Mouse (Mus musculus) hindbrain, embryonic 15.5 days (tissue): ENCODE measurements around the gene Gm20388. TPM values are rescaled to one million over a fixed set of nuclear protein-coding genes. Genes with fewer than 3 reads are reported as not detected.

Experiments used
- ATAC-seq: fragments of 200-750 bp; cut with Nextera tagmentation; 2 replicates; pipeline ENCODE4 v1.8.0; 2017; ENCODE audit warnings: low read depth, moderate number of reproducible peaks, moderate TSS enrichment; ENCODE audit not compliant: low FRiP score
- H3K27ac ChIP-seq: fragments of 300-500 bp; sonication (generic); replicated peaks from 2 replicates; pipeline ENCODE4 v1.5.1; 2015; ENCODE audit warnings: mild to moderate bottlenecking, inconsistent platforms
- H3K27me3 ChIP-seq: fragments of 300-500 bp; sonication (generic); 2 replicates; pipeline ENCODE4 v1.6.1; 2015; ENCODE audit warnings: control low read depth, inconsistent platforms
- H3K36me3 ChIP-seq: fragments of 300-500 bp; sonication (generic); 2 replicates; pipeline ENCODE4 v1.6.1; 2015; ENCODE audit warnings: control low read depth, inconsistent platforms
- H3K4me1 ChIP-seq: fragments of 300-500 bp; sonication (generic); replicated peaks from 2 replicates; pipeline ENCODE4 v1.6.1; 2015; ENCODE audit warnings: control low read depth, inconsistent platforms
- H3K4me2 ChIP-seq: fragments of 300-500 bp; sonication (generic); 2 replicates; pipeline ENCODE4 v1.6.1; 2015; ENCODE audit warnings: moderate library complexity, mild to moderate bottlenecking, inconsistent platforms
- H3K4me3 ChIP-seq: fragments of 300-500 bp; sonication (generic); 2 replicates; pipeline ENCODE4 v1.5.1; 2015; ENCODE audit warnings: mild to moderate bottlenecking, inconsistent platforms
- H3K9ac ChIP-seq: fragments of 300-500 bp; sonication (generic); 2 replicates; pipeline ENCODE4 v1.6.1; 2015; ENCODE audit warnings: inconsistent platforms
- H3K9me3 ChIP-seq: fragments of 300-500 bp; sonication (generic); 2 replicates; pipeline ENCODE4 v1.6.1; 2016; ENCODE audit warnings: control low read depth, inconsistent platforms
- WGBS: fragments of 180-500 bp; shearing (Covaris S2); methylation state at CpG from one replicate; pipeline ENCODE4 v1.1.7; 2015; 5-methylcytosine and 5-hydroxymethylcytosine counted together
- polyA plus RNA-seq: library from polyadenylated mRNA; unstranded; fragments of >200 nt; fragmentation: Nextera tagmentation; extraction: Ambion mirVana; gene quantifications from 2 replicates; pipeline ENCODE4 v1.2.1, GENCODE M21; 2015

Gene Gm20388
- polyA plus RNA-seq, 1 experiment from 2014 or later, result 5.4 TPM

DNA sequence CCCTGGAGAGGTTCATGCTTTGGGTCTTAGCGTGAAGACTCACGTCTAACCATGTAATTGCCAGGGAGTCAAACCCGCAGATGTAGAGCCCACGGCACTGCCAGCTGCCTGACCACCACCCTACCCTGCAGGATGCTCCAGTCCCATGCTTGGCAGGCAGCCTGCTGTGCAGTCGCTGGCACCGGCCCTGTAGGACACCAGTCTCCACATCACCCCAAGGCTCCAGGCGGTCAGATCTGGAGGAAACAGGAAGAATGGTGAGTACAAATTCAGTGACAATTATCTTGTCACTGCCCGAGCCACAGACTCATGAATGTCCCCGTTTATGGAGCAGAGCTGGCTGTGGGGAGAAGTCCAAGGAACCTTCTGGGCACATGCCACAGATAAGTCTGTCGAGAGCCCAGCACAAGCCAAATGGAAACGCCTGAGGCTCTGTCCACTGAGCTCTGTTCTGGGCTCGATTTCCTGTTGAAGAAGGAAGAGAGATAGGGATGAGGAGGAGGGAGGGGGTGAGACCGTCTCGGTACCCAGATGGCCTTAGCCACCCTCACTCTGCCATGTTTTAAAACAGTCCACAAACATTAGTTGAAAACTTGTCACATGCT, 1006.3 kb downstream of the Gm20388 start:
- 64% methylated on average over 14 of the region's 14 CpGs for WGBS
- Histone ChIP-seq H3K27me3 (no peaks in the 10 kb centered on the region), H3K4me2 (no peak overlapping the region), H3K27ac (no peak overlapping the region), H3K4me1 (no peaks in the 10 kb centered on the region), H3K4me3 (no peak overlapping the region), H3K36me3 (no peaks in the 10 kb centered on the region), H3K9me3 (no peaks in the 10 kb centered on the region), H3K9ac (no peak overlapping the region)
- ATAC-seq, result no peak

DNA sequence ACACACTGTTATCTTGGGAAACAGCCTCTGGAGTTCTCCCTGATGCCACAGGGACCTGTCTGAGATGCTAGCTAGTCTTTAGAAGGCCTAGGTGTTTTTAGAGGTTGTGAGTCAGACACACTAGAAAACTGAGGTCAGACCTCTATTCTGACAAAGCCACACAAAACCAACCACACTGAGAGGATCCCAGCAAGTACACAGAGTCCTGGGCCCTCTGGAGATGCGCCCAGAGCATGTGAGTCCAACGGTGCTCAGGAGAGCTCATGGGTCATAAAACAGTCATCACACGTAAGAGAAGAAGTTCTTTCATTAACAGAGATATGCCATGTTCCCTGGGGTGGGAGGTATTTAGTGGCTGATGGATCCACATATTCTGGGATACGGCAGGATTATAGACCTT, 1009.9 kb downstream of the Gm20388 start:
- Histone ChIP-seq H3K9ac (no peak overlapping the region), H3K36me3 (no peaks in the 10 kb centered on the region), H3K27ac (no peak overlapping the region), H3K27me3 (no peaks in the 10 kb centered on the region), H3K4me2 (no peak overlapping the region), H3K4me3 (no peak overlapping the region), H3K4me1 (no peaks in the 10 kb centered on the region), H3K9me3 (no peaks in the 10 kb centered on the region)
- no peak for ATAC-seq
- WGBS, result 90% methylated on average over 4 of the region's 4 CpGs

DNA sequence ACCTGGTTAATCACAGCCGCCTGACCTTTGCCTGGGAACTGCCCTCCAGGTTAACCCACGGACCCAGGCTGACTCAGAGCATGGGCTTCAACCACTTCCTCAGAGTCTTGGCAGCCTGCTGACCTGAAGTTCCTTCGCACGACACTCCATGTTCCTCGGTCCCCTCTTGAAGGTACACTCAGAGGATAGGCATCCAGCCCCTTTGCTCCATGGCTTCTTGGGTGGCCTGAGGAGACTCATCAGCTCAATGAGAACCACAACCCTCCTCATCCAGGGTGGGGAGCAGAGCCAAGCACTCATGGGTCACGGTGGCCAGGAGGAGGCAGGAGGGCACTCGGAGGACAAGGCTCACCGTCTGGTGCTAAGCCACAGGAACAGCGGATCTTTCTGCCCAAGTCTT, 1015.6 kb downstream of the Gm20388 start:
- Histone ChIP-seq H3K4me2 (no peak overlapping the region), H3K27me3 (no peaks in the 10 kb centered on the region), H3K4me1 (no peaks in the 10 kb centered on the region), H3K36me3 (no peaks in the 10 kb centered on the region), H3K9ac (no peak overlapping the region), H3K9me3 (no peaks in the 10 kb centered on the region), H3K4me3 (no peak overlapping the region), H3K27ac (no peak overlapping the region)
- ATAC-seq, result no peak
- WGBS, result 91% methylated on average over 9 of the region's 9 CpGs

DNA sequence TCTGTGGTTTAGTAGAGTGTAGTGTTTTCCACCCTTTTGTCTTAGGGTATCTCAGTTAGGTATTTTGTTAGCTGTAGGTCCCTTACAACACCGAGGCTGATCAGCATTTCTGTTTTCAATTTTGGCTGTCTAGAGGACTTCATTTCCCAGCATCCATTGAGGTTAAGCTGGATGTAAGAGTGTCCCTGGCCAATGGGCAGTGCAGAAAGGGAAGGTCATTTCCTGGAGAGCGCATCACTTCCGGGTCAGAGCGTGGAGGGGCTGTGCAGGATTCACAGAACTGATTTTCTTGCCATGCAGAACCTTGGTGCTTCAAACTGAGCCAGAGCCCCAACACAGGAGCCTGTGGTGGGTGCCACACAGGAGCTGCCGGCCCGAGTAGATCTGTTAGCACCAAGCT, 1017.4 kb downstream of the Gm20388 start:
- 88% methylated on average over 6 of the region's 6 CpGs for WGBS
- H3K27ac ChIP-seq, result no peak overlapping the region
- no peaks in the 10 kb centered on the region for H3K9me3 ChIP-seq
- H3K4me1 ChIP-seq, result no peaks in the 10 kb centered on the region
- H3K9ac ChIP-seq, result no peak overlapping the region
- H3K4me2 ChIP-seq, result no peak overlapping the region
- H3K27me3 ChIP-seq, result no peaks in the 10 kb centered on the region
- no peak overlapping the region for H3K4me3 ChIP-seq
- no peak for ATAC-seq
- H3K36me3 ChIP-seq, result no peaks in the 10 kb centered on the region

DNA sequence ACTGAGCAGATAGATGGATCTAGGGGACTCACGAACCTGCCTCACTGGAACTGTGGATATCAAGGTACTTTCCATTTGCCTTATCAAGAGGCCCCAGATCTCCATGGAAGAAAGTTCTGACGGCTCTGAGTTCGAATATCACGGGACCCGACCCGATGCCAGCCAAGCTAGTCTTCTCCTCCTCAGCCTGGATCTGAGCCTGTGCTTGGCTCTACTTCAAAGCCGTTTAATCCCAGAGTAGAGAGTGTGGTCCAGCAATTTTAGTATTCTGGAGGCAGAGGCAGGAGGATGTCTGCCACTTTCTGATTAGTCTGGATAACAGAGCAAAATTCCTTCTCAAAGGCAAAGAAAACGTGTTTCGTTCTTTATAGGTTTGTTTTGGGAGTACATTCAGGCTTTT, 1024.0 kb downstream of the Gm20388 start:
- Histone ChIP-seq H3K27ac (no peak overlapping the region), H3K4me3 (no peak overlapping the region), H3K4me2 (no peak overlapping the region), H3K9me3 (no peaks in the 10 kb centered on the region), H3K27me3 (peaks cover 12% of the 10 kb centered on the region), H3K9ac (no peak overlapping the region), H3K4me1 (no peaks in the 10 kb centered on the region), H3K36me3 (no peaks in the 10 kb centered on the region)
- WGBS, result 92% methylated on average over 9 of the region's 9 CpGs
- no peak for ATAC-seq

DNA sequence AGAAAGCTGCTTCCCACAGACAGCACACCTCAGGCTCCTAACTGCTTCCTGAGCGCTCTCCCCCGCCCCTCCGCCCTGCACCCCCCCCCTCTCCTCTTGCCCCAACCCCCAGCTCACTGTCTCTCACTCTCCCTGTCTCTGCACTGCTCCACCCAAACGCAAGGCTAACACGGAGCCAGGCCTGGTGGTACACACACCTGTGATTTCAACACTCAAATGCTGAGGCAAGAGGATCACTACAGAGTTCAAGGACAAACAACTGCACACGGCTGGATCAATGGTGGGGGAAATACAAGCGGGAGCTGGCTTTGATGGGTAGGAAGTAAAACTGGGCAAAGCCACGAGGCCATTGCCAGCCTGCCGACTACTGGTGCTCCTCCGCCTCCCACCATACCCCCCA, 1026.0 kb downstream of the Gm20388 start:
- Histone ChIP-seq H3K4me2 (no peak overlapping the region), H3K36me3 (no peaks in the 10 kb centered on the region), H3K9me3 (no peaks in the 10 kb centered on the region), H3K4me3 (no peak overlapping the region), H3K27me3 (peaks cover 12% of the 10 kb centered on the region), H3K27ac (no peak overlapping the region), H3K9ac (no peak overlapping the region), H3K4me1 (no peaks in the 10 kb centered on the region)
- 62% methylated on average over 10 of the region's 10 CpGs for WGBS
- ATAC-seq, result no peak

DNA sequence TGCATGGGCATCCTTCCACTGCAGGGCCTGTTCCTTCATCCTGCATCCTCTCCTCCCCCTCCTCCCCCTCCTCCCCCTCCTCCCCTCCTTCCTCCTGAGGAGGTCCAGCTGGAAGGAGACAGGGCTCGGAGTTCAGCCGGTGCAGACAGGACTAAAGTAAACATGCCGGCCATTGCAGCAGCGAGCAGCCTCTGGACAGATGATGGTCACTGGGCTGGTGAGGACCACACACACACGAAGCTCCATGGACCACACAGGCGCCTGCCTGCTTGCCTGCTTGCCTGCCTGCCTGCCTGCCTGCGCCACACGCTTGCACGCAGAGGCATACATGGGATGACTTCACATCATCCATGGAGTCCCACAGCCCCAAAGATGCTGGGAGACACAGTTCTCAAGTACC, 1026.8 kb downstream of the Gm20388 start:
- Histone ChIP-seq H3K4me2 (no peak overlapping the region), H3K4me3 (no peak overlapping the region), H3K4me1 (no peaks in the 10 kb centered on the region), H3K27ac (no peak overlapping the region), H3K27me3 (peaks cover 12% of the 10 kb centered on the region), H3K36me3 (no peaks in the 10 kb centered on the region), H3K9me3 (no peaks in the 10 kb centered on the region), H3K9ac (no peak overlapping the region)
- no peak for ATAC-seq
- WGBS, result 53% methylated on average over 8 of the region's 9 CpGs

DNA sequence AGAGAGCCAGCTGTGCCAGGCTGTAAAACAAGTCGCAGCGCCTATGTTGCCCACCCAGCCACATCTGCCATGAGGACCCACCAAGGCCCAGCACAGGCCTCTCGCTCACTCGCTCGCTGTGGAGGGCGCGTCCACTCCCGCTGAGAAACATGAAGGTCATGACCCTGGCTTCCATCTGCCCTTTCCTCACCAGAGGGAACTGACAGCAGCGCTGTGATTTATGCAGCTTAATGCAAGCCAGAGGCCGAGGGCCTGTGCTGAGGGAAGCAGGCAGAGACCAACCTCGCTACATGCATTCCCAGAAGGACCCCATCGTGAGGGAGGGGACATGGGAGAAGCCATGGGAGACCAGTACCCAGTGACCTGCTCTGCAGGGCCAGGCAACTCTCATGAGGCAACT, 1029.6 kb downstream of the Gm20388 start:
- 22% methylated on average over 12 of the region's 12 CpGs for WGBS
- Histone ChIP-seq H3K27me3 (peaks cover 7% of the 10 kb centered on the region), H3K4me1 (no peaks in the 10 kb centered on the region), H3K9me3 (no peaks in the 10 kb centered on the region), H3K4me3 (no peak overlapping the region), H3K36me3 (no peaks in the 10 kb centered on the region), H3K9ac (no peak overlapping the region), H3K4me2 (no peak overlapping the region), H3K27ac (no peak overlapping the region)
- no peak for ATAC-seq

DNA sequence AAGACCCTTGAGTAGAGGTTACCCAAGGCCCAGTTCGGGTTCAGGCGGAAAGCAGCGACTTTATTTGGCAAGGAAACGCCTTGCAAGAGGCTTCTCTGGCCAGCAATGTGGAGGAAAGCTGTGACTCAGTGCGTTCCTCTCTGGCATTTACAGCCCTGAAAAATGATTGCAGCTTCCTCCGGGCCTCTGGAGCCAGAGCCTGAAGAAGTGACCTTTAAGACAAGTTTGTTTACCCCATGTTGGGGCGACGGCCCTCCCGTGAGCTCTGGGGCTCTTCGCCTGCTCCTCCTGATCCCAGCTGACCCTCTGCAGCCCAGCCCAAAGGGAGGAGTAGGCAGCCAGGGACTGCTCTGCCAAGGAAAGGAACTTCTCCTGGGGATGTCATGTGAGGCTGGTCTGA, 1036.6 kb downstream of the Gm20388 start:
- Histone ChIP-seq H3K9ac (no peak overlapping the region), H3K4me1 (peaks cover 11% of the 10 kb centered on the region), H3K27ac (no peak overlapping the region), H3K27me3 (0 out of 2 replicates have a peak, but pooled peaks cover 8% of the 10 kb centered on the region), H3K4me3 (no peak overlapping the region), H3K4me2 (no peak overlapping the region), H3K36me3 (no peaks in the 10 kb centered on the region), H3K9me3 (no peaks in the 10 kb centered on the region)
- 73% methylated on average over 10 of the region's 10 CpGs for WGBS
- no peak for ATAC-seq

DNA sequence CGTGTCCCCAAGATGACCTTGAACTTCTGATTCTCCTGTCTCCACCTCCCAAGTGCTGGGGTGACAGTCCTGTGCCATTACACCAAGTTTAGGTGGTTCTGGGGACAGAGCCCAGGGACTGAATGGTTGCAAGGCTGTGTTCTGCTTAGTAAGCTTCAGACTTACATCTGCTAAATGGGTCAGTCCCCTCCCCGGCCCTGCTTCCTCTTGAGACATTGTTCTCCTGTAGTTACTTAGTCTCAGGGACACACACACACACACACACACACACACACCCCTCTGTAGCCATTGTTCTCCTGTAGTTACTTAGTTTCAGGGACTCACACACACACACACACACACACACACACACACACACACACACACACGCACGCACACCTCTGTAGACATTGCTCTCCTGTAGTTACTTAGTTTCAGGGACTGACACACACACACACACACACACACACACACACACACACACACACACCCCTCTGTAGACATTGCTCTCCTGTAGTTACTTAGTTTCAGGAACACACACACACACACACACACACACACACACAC, 1037.5 kb downstream of the Gm20388 start:
- ATAC-seq, result no peak
- Histone ChIP-seq H3K9ac (no peak overlapping the region), H3K9me3 (no peaks in the 10 kb centered on the region), H3K36me3 (no peaks in the 10 kb centered on the region), H3K4me2 (no peak overlapping the region), H3K4me1 (peaks cover 11% of the 10 kb centered on the region), H3K27me3 (0 out of 2 replicates have a peak, but pooled peaks cover 8% of the 10 kb centered on the region), H3K27ac (no peak overlapping the region), H3K4me3 (no peak overlapping the region)
- WGBS, result 91% methylated on average over 4 of the region's 4 CpGs

DNA sequence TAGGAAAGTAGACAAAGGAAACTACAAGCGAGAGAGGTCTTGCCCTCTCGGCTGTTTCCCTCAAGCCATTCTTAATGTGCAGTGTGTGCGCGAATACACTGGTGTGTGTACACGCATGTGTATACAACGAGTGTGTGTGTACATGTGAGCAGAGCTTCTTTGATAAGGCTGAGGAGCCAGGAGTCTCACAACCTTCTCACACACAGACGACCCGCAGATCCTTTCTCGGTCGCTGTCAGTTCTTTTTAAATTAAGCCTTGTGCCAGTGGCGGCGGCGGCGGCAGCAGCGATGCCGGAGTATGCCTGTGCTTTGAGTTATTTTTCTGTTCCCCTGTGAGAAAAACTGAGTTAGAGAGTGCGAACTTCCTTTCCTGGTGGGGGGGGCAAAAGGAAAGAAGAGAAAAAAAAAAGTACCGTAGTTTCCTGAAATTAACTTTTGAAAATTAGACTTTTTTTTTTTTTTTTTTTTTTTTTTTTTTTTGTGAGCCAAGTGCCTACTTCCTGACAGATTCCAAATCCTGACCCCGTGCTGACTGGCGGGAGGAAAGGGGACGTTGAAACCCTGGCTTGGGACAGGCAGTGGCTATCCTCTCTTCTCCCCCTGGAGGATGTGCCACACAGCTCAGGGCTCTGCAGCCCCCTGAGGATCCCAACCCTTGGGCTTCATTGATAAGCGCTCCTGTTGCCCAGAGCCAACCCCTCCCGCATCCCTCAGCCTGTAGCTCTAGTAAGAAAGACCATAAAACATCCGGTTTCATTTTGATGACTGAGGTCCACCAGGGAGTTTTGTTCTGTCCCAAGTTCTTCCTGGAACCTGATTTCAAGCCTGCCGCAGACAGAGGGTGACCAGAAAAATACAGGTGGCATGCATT, 1038.2 kb downstream of the Gm20388 start:
- Histone ChIP-seq H3K9me3 (no peaks in the 10 kb centered on the region), H3K36me3 (no peaks in the 10 kb centered on the region), H3K9ac (no peak overlapping the region), H3K27ac (no peak overlapping the region), H3K4me3 (no peak overlapping the region), H3K4me1 (peaks cover 11% of the 10 kb centered on the region), H3K4me2 (0 out of 2 replicates have a peak overlapping the region, but pooled peaks have one; percentile 4), H3K27me3 (0 out of 2 replicates have a peak, but pooled peaks cover 8% of the 10 kb centered on the region)
- 49% methylated on average over 25 of the region's 25 CpGs for WGBS
- no peak for ATAC-seq

DNA sequence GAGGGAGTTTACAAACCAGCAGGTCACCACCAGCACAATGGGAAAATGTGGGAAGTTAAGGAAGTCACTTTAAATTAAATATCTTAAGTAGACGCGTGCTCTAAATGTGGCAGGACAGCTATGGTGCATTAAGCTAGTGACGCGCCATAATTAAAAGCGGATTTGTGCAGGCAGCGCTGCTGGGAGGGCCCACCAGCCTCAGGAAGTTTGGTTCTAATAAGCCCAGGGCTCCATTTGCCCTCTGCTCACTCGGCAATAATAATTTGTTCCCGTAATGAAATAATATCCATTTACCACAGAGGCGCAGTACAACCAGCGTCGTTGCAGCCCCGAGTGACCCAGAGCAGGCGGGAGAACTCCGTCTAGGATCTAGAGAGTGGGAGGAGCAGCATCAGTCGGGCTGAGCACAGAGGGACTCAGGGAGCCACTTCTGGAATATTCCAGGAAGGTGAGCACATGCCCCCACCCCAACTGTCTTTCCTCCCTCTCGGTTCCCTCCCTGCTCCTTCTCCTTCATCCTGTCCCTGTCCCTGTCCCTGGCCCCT, 1040.1 kb downstream of the Gm20388 start:
- 0 out of 2 replicates have a peak, but pooled peaks cover 12% of the 10 kb centered on the region for H3K27me3 ChIP-seq
- H3K4me2 ChIP-seq, result no peak overlapping the region
- 26% methylated on average over 16 of the region's 16 CpGs for whole genome bisulfite sequencing

More for the DNA sequence above, 1040.1 kb downstream of the Gm20388 start:
- no peaks in the 10 kb centered on the region for H3K9me3 ChIP-seq
- H3K9ac ChIP-seq, result no peak overlapping the region
- H3K4me3 ChIP-seq, result no peak overlapping the region
- peaks cover 11% of the 10 kb centered on the region for H3K4me1 ChIP-seq
- H3K27ac ChIP-seq, result no peak overlapping the region
- ATAC-seq, result no peak
- no peaks in the 10 kb centered on the region for H3K36me3 ChIP-seq
